Mouse (Mus musculus): ENCODE results near the gene Gimap7.

The Gimap7 gene

DNA sequence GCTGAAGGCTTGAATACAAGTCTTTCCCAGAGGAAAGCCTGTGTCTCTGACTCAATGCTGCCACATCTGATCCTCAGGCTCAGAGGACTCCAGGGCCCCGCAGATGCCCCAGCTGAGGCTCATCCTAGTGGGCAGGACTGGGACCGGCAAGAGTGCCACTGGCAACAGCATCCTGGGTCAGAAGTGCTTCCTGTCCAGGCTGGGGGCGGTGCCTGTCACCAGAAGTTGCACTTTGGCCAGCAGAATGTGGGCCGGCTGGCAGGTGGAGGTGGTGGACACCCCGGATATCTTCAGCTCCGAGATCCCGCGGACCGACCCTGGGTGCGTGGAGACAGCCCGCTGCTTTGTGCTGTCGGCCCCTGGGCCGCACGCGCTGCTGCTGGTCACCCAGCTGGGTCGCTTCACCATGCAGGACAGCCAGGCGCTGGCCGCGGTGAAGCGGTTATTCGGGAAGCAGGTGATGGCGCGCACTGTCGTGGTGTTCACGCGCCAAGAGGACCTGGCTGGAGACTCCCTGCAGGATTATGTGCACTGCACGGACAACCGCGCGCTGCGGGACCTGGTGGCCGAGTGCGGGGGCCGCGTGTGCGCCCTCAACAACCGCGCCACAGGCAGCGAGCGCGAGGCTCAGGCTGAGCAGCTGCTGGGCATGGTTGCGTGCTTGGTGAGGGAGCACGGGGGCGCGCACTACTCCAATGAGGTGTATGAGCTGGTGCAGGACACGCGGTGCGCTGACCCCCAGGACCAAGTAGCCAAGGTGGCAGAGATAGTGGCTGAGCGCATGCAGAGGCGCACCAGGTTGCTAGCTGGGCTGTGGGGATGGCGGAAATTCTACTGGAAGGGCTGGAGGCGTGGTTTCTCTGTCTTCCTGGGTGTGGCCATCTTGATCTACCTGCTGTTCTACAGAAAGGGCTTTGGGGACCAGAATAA is 24.3 kb downstream of the Gimap7 start:
- peak; percentile 23 for DNase-seq

DNA sequence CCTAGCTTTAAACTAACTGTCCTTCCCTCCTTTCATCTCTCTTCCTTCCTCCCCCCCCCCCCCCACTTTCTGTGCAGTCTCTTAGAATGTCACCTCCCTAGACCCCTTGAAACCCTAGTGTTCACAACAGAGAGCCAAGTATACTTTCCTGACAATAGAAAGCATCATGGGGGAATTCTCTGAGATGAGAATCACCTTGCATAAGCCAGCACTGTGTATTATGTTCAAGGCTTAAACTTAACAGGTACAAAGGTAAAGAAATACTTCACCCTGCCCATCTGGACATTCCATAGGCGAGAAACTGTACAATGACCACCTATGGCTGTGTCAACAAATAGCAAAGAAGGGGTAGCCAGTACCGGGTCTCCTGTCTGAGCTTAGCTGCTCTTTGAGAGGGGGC is 27.1 kb downstream of the Gimap7 start:
- DNase-seq: no peak

- DNase-seq: no peak
Measured at GRCm38 (mm10) chr6:48745959-48746889, 27.8 kb downstream of the Gimap7 start, which contains the start of gene Gimap5. Gene Gimap5 (plus strand): TSS chr6:48746197.

DNA sequence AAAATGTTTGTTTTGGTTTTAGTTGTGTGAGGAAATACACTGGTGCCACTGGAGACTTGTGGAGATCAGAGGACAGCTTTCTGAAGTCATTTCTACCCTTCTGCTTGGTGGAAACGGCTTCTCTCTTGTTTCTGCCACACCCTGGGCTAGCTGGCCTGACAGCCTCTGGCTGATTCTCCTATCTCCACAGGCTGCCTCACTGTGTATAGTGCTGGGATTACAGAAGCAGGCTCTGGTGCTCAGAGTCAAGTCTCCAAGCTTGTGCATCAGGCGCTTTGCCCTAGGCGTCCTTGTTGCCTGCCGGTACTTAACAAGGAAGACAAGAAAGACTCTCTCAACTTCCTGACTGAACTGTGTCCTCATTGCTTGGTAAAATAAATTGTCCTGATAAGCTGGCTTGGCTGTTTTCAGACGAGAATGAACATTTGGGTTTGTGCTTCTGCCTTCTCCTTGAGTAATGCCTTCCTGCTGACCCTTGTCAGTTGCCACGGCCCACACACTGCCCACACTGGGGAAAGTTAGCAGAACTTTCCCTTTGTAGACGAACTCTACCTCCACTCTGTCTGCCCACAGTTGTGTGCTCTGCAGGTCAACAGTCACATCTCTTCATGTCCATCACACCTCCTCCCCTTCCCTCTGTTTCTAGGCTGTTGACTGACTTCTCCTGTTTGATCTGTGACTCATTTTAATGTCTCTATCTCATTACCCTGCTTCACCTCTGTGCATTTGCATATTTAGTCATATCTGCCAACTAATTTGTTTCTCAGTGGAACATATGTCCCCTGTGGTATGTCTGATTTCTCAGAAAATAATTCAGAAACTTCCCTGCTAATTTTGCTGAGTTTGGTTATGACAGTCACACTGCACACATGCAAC is 28.9 kb downstream of the Gimap7 start:
- DNase-seq: no peak

- DNase-seq: no peak
Measured at GRCm38 (mm10) chr6:48763567-48764270, 45.3 kb downstream of the Gimap7 start.

- no peak for DNase-seq
Measured at GRCm38 (mm10) chr6:48764496-48764895, 46.1 kb downstream of the Gimap7 start.

- no peak for DNase-seq
Measured at GRCm38 (mm10) chr6:48768178-48768869, 49.9 kb downstream of the Gimap7 start.

DNA sequence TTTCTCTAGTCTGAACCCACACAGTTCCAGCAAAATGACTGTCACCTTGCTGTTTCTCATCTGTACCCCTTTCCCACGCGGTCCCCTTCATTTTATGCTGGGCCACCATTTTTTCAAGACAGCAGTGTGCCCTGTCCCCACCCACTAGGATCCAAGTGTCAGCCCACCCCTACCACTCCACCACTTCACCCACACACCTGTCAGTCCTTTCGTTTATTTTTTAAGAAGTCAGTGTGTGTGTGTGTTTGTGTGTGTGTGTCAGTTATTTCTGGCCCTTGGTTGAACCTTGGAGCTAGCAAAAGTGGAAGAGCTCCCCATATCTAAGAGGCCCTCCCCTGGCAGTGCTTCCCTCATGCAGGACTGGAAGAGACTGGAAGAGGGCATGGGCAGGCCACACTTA is 50.5 kb downstream of the Gimap7 start:
- no peak for DNase-seq

DNA sequence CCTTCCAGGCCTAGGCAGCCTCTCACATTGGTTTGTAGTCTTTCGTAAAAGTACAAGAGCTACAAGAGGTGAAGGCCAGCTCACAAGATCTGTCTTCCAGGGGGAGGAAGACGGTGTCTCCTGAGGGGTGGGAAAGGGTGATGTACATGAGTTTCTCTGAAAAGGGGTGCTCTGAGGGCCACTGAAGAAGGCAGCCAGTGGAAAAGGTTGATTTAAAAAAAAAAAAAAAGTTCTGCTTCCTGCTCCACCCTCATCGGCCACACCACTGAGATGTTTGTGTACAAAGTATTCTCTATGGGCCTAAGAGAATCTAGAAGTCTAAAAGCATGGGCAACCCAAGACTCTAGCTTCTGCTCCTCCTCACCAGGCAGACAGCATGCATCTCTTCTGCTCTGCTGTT is 52.3 kb downstream of the Gimap7 start, which contains the start of gene Gimap3:
Gene Gimap3, minus strand, starts transcription at position 156 of the 400 bp plus-strand sequence.
- DNase-seq: no peak

DNA sequence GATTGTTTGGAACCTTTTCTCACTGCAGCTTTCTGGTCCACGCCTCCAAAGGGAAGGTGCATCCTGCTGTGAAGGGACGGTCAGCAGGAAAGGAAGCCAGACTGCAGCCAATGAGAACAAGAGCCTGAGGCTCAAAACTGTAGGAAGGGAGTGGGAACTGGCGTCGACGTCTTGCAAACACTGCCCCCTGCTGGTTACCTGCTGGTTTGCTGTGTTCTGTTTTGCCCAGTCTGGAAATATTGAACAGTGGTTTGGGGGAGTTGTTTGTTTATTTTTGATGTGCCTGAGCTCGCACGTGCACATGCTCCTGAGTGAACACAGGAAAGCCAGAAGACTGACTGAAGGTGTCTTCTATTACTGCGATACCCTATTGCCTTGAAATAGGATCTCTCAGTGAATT is 53.6 kb downstream of the Gimap7 start:
- DNase-seq: peak; percentile 80

Measured in right cerebral cortex, postnatal 14 days (tissue).